Mouse (Mus musculus) MEL (cell line): Measurements from ENCODE around the gene 1810046K07Rik.

Experiments
- CHD1 ChIP-seq: IDR thresholded peaks from 2 replicates; pipeline ENCODE4 v1.6.1; 2012; ENCODE audit warnings: low read depth, mild to moderate bottlenecking, inconsistent platforms, low read length, improper control_type of control experiment
- CTCF ChIP-seq, 3 experiments: IDR thresholded peaks in 2 of 3; conservative IDR thresholded peaks in 1 of 3; 2 replicates each; pipeline ENCODE4 v1.5.1; 2011 to 2012; ENCODE audit warnings: low read length in 3 of 3, low read depth in 2 of 3, mild to moderate bottlenecking in 2 of 3, improper control_type of control experiment in 1 of 3, inconsistent platforms in 1 of 3, mixed read lengths in 1 of 3, moderate library complexity in 1 of 3; ENCODE audit not compliant: control insufficient read depth in 1 of 3, insufficient read depth in 1 of 3, poor library complexity in 1 of 3, severe bottlenecking in 1 of 3
- E2F4 ChIP-seq: IDR thresholded peaks from 2 replicates; pipeline ENCODE4 v1.6.1; 2011; ENCODE audit warnings: low read depth, low read length, improper control_type of control experiment, borderline replicate concordance
- EP300 ChIP-seq, 2 experiments: IDR thresholded peaks; 2 replicates each; pipeline ENCODE4 v1.6.1; 2011; ENCODE audit warnings: improper control_type of control experiment in 2 of 2, low read length in 2 of 2, low read depth in 1 of 2, mild to moderate bottlenecking in 1 of 2
- MAX ChIP-seq: IDR thresholded peaks from 2 replicates; pipeline ENCODE4 v1.6.1; 2011; ENCODE audit warnings: low read length, improper control_type of control experiment
- POLR2A ChIP-seq, 2 experiments: IDR thresholded peaks; 2 replicates each; pipeline ENCODE4 v1.6.1; 2011 to 2012; ENCODE audit warnings: low read length in 2 of 2, mild to moderate bottlenecking in 2 of 2, control low read depth in 1 of 2, improper control_type of control experiment in 1 of 2, low read depth in 1 of 2, moderate library complexity in 1 of 2; ENCODE audit not compliant: control insufficient read depth in 1 of 2, insufficient read depth in 1 of 2, poor library complexity in 1 of 2
- POLR2AphosphoS2 ChIP-seq: IDR thresholded peaks from 2 replicates; pipeline ENCODE4 v1.6.1; 2011; ENCODE audit warnings: low read length, improper control_type of control experiment
- TAL1 ChIP-seq: IDR thresholded peaks from 2 replicates; pipeline ENCODE4 v1.6.1; 2012; ENCODE audit warnings: mild to moderate bottlenecking, inconsistent platforms, low read length, moderate library complexity, mixed read lengths
- USF2 ChIP-seq, 2 experiments: IDR thresholded peaks; 2 replicates each; pipeline ENCODE4 v1.6.1; 2011 to 2012; ENCODE audit warnings: improper control_type of control experiment in 2 of 2, low read length in 2 of 2, borderline replicate concordance in 1 of 2, inconsistent platforms in 1 of 2, low read depth in 1 of 2, mild to moderate bottlenecking in 1 of 2; ENCODE audit not compliant: insufficient read depth in 1 of 2
- ZNF384 ChIP-seq: IDR thresholded peaks from 2 replicates; pipeline ENCODE4 v1.6.1; 2012; ENCODE audit warnings: low read depth, mild to moderate bottlenecking, inconsistent platforms, low read length, improper control_type of control experiment

GRCm38 (mm10) chr9:51364059-51364458 lies 35.3 kb upstream of the 1810046K07Rik start:
- no peak for TF ChIP-seq CTCF (IDR thresholded peaks at IDR 0.05 in 2 of 3, conservative IDR thresholded peaks at IDR 0.05 in 1 of 3; ENCODE audit: control insufficient read depth in 1 of 3, insufficient read depth in 1 of 3, low read depth in 2 of 3, low read length in 3 of 3, poor library complexity in 1 of 3, severe bottlenecking in 1 of 3)
- no peak for TF ChIP-seq POLR2AphosphoS2
- no peak for TF ChIP-seq E2F4
- no peak for TF ChIP-seq POLR2A (IDR thresholded peaks at IDR 0.05; ENCODE audit: control insufficient read depth in 1 of 2, insufficient read depth in 1 of 2, low read depth in 1 of 2, low read length in 2 of 2, poor library complexity in 1 of 2)
- TF ChIP-seq TAL1, result no peak
- TF ChIP-seq MAX, result no peak
- TF ChIP-seq CHD1, result no peak
- TF ChIP-seq ZNF384, result no peak
- no peak for TF ChIP-seq USF2 (IDR thresholded peaks at IDR 0.05; ENCODE audit: borderline replicate concordance in 1 of 2, insufficient read depth in 1 of 2, low read depth in 1 of 2, low read length in 2 of 2)
- no peak for TF ChIP-seq EP300 (IDR thresholded peaks at IDR 0.05; ENCODE audit: low read depth in 1 of 2, low read length in 2 of 2)
